Mouse (Mus musculus) midbrain, embryonic 13.5 days (tissue): ENCODE measurements at regions not wholly inside any gene's neighbourhood (a gene's known extent, or its start where the extent isn't known, plus 50 kb on each side); places are given as distances from the start of the nearest gene placed in this dataset.

Experiments
- ATAC-seq: fragments of 200-750 bp; cut with Nextera tagmentation; 2 replicates; pipeline ENCODE4 v1.8.0; 2017; ENCODE audit warnings: mild to moderate bottlenecking, moderate TSS enrichment, moderate library complexity
- H3K27ac ChIP-seq: fragments of 300-500 bp; sonication (generic); 2 replicates; pipeline ENCODE4 v1.5.1; 2015; ENCODE audit warnings: inconsistent platforms, mild to moderate bottlenecking, moderate library complexity
- H3K27me3 ChIP-seq: fragments of 300-500 bp; sonication (generic); 2 replicates; pipeline ENCODE4 v1.6.1; 2015; ENCODE audit warnings: mild to moderate bottlenecking, inconsistent platforms
- H3K36me3 ChIP-seq: fragments of 300-500 bp; sonication (generic); 2 replicates; pipeline ENCODE4 v1.6.1; 2015; ENCODE audit warnings: mild to moderate bottlenecking, inconsistent platforms
- H3K4me1 ChIP-seq: fragments of 300-500 bp; sonication (generic); replicated peaks from 2 replicates; pipeline ENCODE4 v1.6.1; 2015; ENCODE audit warnings: inconsistent platforms
- H3K4me2 ChIP-seq: fragments of 300-500 bp; sonication (generic); replicated peaks from 2 replicates; pipeline ENCODE4 v1.6.1; 2015; ENCODE audit warnings: moderate library complexity, mild to moderate bottlenecking, inconsistent platforms
- H3K4me3 ChIP-seq: fragments of 300-500 bp; sonication (generic); replicated peaks from 2 replicates; pipeline ENCODE4 v1.5.1; 2015; ENCODE audit warnings: mild to moderate bottlenecking, inconsistent platforms
- H3K9ac ChIP-seq: fragments of 300-500 bp; sonication (generic); replicated peaks from 2 replicates; pipeline ENCODE4 v1.6.1; 2015; ENCODE audit warnings: mild to moderate bottlenecking, inconsistent platforms
- H3K9me3 ChIP-seq: fragments of 300-500 bp; sonication (generic); 2 replicates; pipeline ENCODE4 v1.6.1; 2016; ENCODE audit warnings: mild to moderate bottlenecking, inconsistent platforms
- WGBS: fragments of 180-500 bp; shearing (Covaris S2); methylation state at CpG from one replicate; pipeline ENCODE4 v1.1.7; 2015; 5-methylcytosine and 5-hydroxymethylcytosine counted together

GRCm38 (mm10) chr9:112014796-112015195, 220.9 kb downstream of the Arpp21 start:
- H3K4me1 ChIP-seq, result no peaks in the 10 kb centered on the region
- H3K27ac ChIP-seq, result no peak overlapping the region
- no peak overlapping the region for H3K4me2 ChIP-seq
- 73% methylated on average over 6 of the region's 6 CpGs for WGBS
- H3K4me3 ChIP-seq, result no peak overlapping the region
- H3K36me3 ChIP-seq, result no peaks in the 10 kb centered on the region
- H3K9me3 ChIP-seq, result no peaks in the 10 kb centered on the region
- H3K27me3 ChIP-seq, result no peaks in the 10 kb centered on the region
- ATAC-seq, result no peak
- H3K9ac ChIP-seq, result no peak overlapping the region

DNA sequence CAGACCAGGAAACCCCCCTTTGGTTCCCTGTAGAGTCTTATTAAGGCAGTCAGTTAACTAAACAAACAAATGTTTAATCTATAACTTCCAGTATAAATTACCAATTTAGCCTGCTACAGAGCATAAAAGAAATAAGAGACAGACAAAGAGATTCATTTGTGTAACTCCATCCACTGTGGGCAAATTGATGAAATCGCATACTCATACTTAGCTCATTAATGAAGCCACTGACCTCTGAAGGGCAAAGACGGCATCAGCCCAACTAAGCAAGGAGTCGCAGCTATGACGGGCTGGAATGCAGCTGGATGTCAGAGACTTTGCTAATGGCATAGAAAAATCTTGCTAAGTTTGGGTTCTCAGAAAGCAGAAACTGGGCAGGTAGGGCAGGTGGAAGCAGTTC, 241.3 kb downstream of the Arpp21 start:
- no peak for ATAC-seq
- Histone ChIP-seq H3K4me3 (no peak overlapping the region), H3K9me3 (no peaks in the 10 kb centered on the region), H3K36me3 (no peaks in the 10 kb centered on the region), H3K27ac (no peak overlapping the region), H3K27me3 (no peaks in the 10 kb centered on the region), H3K4me2 (no peak overlapping the region), H3K4me1 (peaks cover 6% of the 10 kb centered on the region), H3K9ac (no peak overlapping the region)
- 56% methylated on average over 4 of the region's 4 CpGs for WGBS

- Histone ChIP-seq H3K36me3 (no peaks in the 10 kb centered on the region), H3K4me2 (no peak overlapping the region), H3K4me3 (no peak overlapping the region), H3K4me1 (peaks cover 6% of the 10 kb centered on the region), H3K27me3 (no peaks in the 10 kb centered on the region), H3K27ac (no peak overlapping the region), H3K9ac (no peak overlapping the region), H3K9me3 (no peaks in the 10 kb centered on the region)
- WGBS, result 29% methylated on average over 4 of the region's 4 CpGs
- ATAC-seq, result no peak
Measured at GRCm38 (mm10) chr9:111993844-111994243, 241.9 kb downstream of the Arpp21 start.

DNA sequence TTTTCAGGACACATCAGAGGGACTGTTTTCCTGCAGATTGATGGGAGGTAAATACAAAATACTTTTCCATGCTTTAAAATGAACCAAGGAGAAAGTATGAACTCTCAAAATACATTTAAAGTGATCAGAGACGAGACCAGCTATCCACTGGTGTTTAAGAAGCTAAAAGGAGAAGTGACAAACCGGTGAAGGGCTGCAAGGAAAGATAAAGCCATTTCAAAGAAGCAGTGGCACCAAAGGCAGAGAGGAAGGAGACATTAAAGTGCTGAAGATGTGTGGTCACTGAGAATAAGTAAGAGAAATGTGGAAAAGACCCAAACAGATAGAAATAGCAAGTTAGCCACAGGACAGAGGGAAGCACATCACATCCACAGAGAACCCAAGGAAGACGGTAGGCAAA, 245.7 kb downstream of the Arpp21 start:
- Histone ChIP-seq H3K36me3 (no peaks in the 10 kb centered on the region), H3K4me3 (no peak overlapping the region), H3K4me1 (peaks cover 6% of the 10 kb centered on the region), H3K4me2 (no peak overlapping the region), H3K27me3 (no peaks in the 10 kb centered on the region), H3K9me3 (no peaks in the 10 kb centered on the region), H3K27ac (no peak overlapping the region), H3K9ac (no peak overlapping the region)
- 81% methylated on average over 3 of the region's 3 CpGs for WGBS
- ATAC-seq, result no peak

- Histone ChIP-seq H3K27ac (no peak overlapping the region), H3K9ac (no peak overlapping the region), H3K36me3 (no peaks in the 10 kb centered on the region), H3K27me3 (no peaks in the 10 kb centered on the region), H3K4me1 (no peaks in the 10 kb centered on the region), H3K4me2 (no peak overlapping the region), H3K4me3 (no peak overlapping the region), H3K9me3 (0 out of 2 replicates have a peak, but pooled peaks cover 3% of the 10 kb centered on the region)
- no peak for ATAC-seq
- WGBS, result 77% methylated on average over 5 of the region's 5 CpGs
Measured at GRCm38 (mm10) chr9:111963405-111964037, 272.2 kb downstream of the Arpp21 start.

DNA sequence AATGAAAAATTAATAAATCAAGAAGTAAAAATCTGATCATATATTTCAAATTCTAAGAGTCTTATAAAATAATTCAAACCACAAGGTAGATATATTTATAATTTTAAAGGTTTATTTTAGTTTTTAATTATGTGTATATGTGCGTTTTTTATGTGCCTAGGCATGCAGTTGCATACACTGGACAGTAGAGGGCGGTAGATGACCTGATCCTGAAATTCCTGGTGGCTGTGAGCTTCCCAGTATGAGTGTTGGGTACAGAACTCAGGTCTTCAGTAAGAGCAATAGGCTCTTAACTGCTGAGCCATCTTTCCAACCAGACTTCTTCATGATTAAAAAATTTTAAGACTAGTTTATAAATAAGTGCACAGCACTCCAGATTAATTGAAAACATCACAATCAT, 267.7 kb upstream of the Stac start:
- H3K4me1 ChIP-seq, result no peaks in the 10 kb centered on the region
- H3K27me3 ChIP-seq, result no peaks in the 10 kb centered on the region
- H3K9ac ChIP-seq, result no peak overlapping the region
- H3K9me3 ChIP-seq, result 0 out of 2 replicates have a peak, but pooled peaks cover 4% of the 10 kb centered on the region
- no peaks in the 10 kb centered on the region for H3K36me3 ChIP-seq
- no peak for ATAC-seq
- 44% methylated on average over 2 of the region's 2 CpGs for WGBS
- H3K4me3 ChIP-seq, result no peak overlapping the region
- no peak overlapping the region for H3K27ac ChIP-seq
- no peak overlapping the region for H3K4me2 ChIP-seq

- ATAC-seq, result no peak
- no peaks in the 10 kb centered on the region for H3K9me3 ChIP-seq
- no peak overlapping the region for H3K4me2 ChIP-seq
- H3K36me3 ChIP-seq, result no peaks in the 10 kb centered on the region
- H3K4me3 ChIP-seq, result no peak overlapping the region
- WGBS, result 45% methylated on average over 8 of the region's 8 CpGs
- no peak overlapping the region for H3K27ac ChIP-seq
- H3K27me3 ChIP-seq, result no peaks in the 10 kb centered on the region
- H3K4me1 ChIP-seq, result no peaks in the 10 kb centered on the region
- H3K9ac ChIP-seq, result no peak overlapping the region
Measured at GRCm38 (mm10) chr9:111939271-111940067, 249.3 kb upstream of the Stac start.

- Histone ChIP-seq H3K36me3 (no peaks in the 10 kb centered on the region), H3K9ac (no peak overlapping the region), H3K27me3 (no peaks in the 10 kb centered on the region), H3K4me1 (no peaks in the 10 kb centered on the region), H3K4me3 (no peak overlapping the region), H3K9me3 (no peaks in the 10 kb centered on the region), H3K4me2 (no peak overlapping the region), H3K27ac (no peak overlapping the region)
- 83% methylated on average over 6 of the region's 6 CpGs for WGBS
- ATAC-seq, result no peak
Measured at GRCm38 (mm10) chr9:111932455-111932854, 242.3 kb upstream of the Stac start.

- Histone ChIP-seq H3K4me2 (no peak overlapping the region), H3K4me1 (no peaks in the 10 kb centered on the region; the same call in 1 of the 2 replicates), H3K27me3 (no peaks in the 10 kb centered on the region), H3K4me3 (no peak overlapping the region), H3K27ac (no peak overlapping the region), H3K36me3 (no peaks in the 10 kb centered on the region), H3K9ac (no peak overlapping the region), H3K9me3 (no peaks in the 10 kb centered on the region)
- WGBS, result 22% methylated on average over 16 of the region's 16 CpGs
- ATAC-seq, result peak; percentile 88
Measured at GRCm38 (mm10) chr9:111918275-111918940, 228.3 kb upstream of the Stac start.

GRCm38 (mm10) chr9:111916684-111917535, 226.8 kb upstream of the Stac start:
- 0 out of 2 replicates have a peak overlapping the region, but pooled peaks have one; percentile 34 for H3K9ac ChIP-seq
- peak; percentile 91 for ATAC-seq
- WGBS, result 28% methylated on average over 17 of the region's 17 CpGs
- peak overlapping the region; percentile 42 for H3K4me2 ChIP-seq
- H3K27ac ChIP-seq, result no peak overlapping the region
- H3K27me3 ChIP-seq, result no peaks in the 10 kb centered on the region
- no peaks in the 10 kb centered on the region; the same call in 1 of the 2 replicates for H3K4me1 ChIP-seq
- H3K36me3 ChIP-seq, result no peaks in the 10 kb centered on the region
- H3K9me3 ChIP-seq, result no peaks in the 10 kb centered on the region
- H3K4me3 ChIP-seq, result 0 out of 2 replicates have a peak overlapping the region, but pooled peaks have one; percentile 5

- 66% methylated on average over 4 of the region's 4 CpGs for WGBS
- Histone ChIP-seq H3K9me3 (no peaks in the 10 kb centered on the region), H3K4me3 (no peak overlapping the region), H3K27me3 (no peaks in the 10 kb centered on the region), H3K4me1 (no peaks in the 10 kb centered on the region), H3K9ac (no peak overlapping the region), H3K27ac (no peak overlapping the region), H3K4me2 (no peak overlapping the region), H3K36me3 (no peaks in the 10 kb centered on the region)
- ATAC-seq, result no peak
Measured at GRCm38 (mm10) chr9:111908806-111909205, 218.7 kb upstream of the Stac start.
